Mouse (Mus musculus) spleen, adult 18-20 months (tissue): ENCODE results near the gene Loxl4.

Experiments
- DNase-seq, 2 experiments: peaks; one replicate each; pipeline ENCODE4 v3.0.0; 2022; ENCODE audit warnings: mixed read lengths in 2 of 2

The Loxl4 gene

DNA sequence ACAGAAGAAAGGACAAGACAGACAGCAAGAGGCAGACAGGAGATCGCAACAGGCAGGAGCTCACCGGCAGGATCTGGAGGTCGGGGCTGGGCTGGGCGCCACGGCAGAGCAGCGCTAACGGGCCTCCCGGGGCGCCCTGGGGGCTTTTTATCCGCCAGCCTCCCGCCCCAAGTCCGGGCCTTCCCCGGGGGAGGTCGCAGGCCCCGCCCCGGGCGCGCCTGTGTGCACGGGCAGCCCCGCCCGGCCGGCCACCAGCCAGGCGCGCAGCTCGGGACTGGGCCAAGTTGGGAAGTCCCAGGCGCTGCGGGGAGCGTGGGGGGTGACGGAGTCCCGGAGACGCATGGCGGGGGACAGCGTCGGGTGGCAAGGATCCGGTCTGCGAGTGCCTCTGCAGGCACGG lies at the start of gene Loxl4:
Gene Loxl4, minus strand, starts transcription at position 160 of the 400 bp plus-strand sequence.
- DNase-seq: peak; percentile 16

DNA sequence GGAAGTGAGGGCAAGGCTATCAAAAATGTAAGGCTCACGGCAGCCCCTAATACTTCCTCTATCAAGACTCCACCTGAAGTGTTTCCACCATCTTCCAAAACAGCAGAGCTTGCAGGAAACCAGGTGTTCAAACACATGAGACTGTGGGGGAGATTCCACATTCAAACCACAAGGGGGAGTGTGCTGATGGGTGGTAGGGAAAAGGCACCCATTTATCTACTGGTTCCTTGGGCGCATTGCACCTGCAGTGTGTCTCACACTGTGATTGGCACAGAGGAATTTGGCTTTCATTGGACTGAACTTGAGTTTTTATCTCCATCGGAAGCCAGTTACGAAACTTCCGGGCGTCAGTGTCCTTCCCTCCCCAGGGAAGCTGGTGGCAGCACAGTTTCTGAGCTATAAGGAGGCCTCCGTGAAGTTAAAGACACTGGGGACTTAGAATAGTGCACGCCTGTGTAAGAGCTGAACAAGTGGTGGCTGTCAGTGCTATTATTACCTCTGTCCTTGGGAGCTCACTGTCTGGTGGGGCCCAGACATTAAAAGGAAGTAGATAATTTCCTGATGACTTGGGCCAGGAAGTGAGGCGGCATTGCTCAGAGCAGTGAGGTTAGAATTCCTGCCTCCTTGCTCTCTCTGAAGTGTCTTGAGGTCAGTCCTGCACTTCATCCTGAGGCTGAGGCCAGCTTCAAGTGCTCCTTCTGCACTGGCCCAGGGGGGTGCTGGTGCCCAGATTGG lies 49.0 kb upstream of the Loxl4 start:
- no peak for DNase-seq

DNA sequence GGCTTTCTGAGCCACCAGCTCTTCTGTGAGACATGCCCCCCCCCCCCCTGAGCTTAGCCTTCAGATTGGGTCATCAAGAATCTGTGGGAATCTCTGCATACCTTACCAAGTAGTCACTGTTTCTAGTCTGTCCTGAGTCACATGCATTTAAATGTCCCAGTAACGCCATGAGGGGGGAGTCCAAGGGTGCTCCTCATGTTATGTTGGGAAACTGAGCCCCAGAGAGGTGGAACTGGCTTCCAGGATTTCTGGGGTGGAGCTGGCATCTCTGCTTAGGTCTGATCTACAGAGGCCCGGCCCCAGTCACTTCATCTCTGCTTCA lies 47.6 kb upstream of the Loxl4 start:
- no peak for DNase-seq

DNA sequence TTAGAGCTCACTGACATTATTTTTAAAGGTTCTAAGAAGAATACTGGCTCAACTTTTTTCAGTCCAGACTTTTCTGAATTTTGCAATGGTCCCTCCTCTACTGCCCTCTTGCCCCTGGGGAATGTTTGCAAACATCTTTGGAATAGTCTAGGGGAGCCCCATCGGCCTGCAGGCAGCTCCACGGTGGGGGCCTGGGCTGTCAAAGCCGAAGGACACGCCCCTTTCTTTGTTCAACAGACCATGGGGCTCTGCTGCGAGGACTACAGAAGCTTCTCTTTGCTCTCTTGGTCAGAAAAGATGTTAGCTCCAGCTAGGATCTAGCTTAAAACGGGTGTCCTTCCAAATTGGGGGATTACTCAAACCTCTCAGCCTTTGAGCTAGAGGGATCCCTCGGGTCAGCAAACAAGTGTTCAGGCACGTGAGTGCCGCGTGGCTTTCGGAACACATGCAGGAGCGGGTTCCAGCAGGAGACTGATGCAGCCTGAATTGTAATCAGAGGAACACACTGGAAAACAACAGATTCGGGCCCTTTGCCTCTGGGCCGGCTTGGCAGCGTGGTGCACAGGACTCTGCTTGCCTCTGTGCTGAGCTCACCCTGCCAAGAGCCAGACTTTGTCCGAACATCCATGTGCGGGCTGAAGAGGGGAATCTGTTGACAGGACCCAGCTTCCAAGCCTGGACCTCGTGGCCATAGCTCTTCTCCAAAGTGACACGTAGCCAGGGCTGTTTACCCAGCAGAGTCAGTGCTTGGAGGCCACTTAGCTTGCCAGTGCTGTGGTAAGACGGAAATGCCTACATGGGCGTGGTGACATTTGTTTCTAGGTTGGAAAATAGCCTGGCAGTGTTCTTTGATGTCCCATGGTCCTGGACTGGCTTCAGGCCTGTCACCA lies 47.0 kb upstream of the Loxl4 start:
- no peak for DNase-seq

DNA sequence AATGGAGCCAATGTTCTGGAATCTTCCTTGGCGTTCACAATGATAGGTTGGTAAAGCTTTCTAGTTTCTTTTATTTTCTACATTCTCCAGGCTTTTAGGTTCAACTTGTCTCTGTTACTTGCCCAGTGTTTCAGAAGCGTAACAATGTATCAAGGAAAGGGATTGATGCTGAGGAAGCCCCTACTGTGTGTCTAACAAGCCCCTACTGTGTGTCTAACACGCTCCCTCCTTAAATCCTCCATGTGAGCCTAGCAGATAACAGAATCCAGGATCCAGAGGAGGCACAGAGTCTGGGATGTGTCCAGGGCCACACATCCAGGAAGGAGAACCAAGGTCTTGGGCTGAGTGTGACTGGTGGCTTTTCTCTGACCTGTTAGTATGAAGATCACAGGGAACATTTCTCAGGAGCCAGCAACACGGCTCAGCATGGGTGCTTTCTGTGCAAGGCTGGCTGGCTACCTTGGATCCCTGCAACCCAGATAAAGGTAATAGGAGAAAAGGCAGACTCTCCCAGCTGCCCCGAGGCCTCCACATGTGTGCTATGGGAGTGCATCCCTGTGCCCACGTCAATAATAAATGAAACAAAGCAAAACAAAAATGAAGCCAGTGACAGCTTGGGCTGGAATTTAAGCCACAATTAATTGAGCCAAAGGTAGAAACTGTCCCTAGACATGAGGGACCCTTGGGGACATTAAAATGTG lies 46.0 kb upstream of the Loxl4 start:
- DNase-seq: no peak

DNA sequence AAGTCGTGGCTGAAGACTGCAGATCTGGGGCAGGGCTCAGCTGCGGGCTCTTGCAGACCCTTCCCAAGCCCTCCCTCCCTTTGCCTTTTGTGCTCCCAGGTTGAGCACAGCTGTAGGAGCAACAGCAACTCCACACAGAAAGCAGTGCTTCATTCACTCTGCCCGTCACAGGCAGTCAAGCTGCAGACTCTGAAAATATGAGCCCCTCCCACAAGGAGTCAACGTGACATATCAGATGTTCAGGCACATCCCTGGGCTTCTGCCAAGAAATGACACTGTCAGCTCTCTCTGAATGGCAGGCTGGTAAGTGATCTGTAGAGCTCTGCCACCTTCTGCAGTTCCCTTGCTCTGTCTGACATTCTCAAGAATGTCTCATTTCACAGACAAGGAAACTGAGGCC lies 45.2 kb upstream of the Loxl4 start:
- no peak for DNase-seq

DNA sequence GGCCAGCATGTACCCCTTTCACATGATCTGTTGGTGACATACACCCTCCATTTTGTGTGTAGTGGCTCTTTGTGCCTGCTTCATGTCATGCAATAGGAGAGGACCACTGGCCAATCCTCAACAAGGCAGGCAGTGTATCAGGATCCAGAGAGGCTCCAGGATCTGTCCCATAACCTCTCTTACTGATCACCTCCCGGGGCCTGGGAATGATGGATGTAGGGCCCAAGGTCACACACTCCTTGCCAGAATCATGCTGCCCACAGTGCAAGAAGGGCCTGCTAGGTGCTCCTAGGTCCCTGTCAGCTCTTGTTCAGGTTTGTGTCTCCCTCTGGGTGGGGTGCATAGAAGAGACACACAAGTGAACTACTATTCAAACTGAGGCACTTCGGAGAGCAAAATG lies 44.7 kb upstream of the Loxl4 start:
- DNase-seq: no peak

DNA sequence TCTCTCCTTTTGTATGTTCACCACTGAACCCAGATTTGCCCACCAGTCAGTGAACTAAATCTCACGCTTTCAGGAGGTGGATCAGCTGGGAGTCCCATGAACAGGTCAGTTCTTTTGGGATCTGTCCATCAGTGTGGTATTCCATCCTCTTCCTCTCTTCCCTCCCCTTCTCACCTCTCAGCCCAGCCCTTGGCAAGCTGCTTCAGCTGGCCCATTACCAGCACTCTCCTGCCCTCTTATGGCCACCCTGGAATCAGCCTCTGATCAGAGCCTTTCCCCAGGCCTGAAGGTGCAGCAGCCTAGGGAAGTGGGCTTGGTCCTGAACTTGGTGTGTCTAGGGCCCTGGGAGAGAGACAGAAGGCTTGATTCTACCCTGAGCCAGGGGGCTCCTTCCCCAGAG lies 42.4 kb upstream of the Loxl4 start:
- DNase-seq: peak in 1 of 2 experiments; percentile 18

DNA sequence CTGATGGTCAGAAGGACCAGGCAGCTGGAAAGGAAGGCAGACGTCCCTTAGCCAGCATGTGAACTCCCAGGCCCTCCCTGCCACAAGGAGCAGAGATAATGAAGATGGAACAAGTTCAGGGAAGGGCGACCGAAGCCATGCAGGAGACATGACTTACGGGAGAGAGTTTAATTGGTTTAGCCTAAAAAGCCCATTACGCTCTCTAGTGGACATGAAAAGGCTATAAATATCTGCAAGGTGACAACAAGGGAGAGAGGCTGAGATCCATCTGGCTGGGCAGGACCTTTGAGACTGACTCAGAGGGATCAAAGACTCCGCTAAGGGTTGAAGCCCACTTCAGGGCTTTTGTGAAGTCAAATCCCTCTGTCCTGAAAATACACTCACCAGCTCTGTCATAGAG lies 40.5 kb upstream of the Loxl4 start:
- DNase-seq: no peak

DNA sequence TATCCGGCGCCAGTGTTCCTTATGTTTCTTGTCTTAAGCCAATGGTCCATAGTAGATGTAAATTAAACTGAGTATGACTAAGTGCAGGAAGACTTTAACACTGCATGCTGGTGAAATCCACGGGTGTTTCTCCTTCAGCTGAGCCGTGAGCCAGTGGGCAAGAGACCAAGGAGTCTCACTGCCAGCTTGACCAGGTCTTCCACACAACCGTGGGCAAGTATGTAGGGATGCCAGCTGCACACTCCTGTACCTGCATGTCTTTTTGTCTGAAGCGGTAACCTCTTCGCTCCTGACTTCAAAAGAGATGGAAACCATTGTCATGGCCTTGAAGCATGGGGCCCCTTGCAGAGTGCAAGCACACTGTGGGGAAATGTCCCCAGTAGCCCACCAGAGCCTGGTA lies 39.8 kb upstream of the Loxl4 start:
- no peak for DNase-seq

DNA sequence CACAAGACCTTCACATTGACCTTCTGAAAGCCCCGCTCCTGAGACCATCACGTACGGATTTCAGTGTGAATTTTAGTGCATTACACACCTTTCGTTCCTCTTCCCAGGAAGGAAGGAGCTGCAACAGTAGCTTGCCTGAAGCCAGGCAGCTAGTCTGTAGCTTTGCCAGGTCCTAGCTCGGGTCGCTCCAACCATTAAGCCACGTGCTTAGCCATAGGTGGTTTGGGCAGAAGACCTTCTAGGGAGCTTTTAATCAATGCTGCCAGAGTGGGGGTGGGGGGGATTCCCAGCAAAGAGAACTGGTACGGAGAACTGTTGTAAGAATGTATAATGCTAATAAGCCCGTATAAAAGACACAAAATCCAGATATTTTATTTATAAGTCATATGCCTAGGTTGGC lies 27.6 kb upstream of the Loxl4 start:
- no peak for DNase-seq

DNA sequence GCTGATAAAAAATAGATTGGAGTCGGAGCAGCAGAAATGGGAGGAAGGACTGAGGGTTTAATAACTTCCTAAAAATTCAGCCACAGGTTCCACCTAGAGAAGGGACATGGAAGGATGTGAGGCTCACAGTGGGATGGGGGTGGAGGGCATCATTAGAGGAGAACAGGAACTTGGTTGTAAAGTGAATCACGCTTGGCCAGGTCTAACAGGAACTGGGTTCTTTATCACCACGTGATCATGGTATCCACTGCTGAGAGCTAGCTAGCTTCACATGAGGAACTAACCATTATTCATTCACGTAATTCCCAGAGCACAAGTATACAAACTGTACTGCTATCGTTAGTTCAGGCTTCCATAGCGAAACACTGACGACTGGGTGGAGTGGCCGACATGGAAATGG lies 26.9 kb upstream of the Loxl4 start:
- no peak for DNase-seq

DNA sequence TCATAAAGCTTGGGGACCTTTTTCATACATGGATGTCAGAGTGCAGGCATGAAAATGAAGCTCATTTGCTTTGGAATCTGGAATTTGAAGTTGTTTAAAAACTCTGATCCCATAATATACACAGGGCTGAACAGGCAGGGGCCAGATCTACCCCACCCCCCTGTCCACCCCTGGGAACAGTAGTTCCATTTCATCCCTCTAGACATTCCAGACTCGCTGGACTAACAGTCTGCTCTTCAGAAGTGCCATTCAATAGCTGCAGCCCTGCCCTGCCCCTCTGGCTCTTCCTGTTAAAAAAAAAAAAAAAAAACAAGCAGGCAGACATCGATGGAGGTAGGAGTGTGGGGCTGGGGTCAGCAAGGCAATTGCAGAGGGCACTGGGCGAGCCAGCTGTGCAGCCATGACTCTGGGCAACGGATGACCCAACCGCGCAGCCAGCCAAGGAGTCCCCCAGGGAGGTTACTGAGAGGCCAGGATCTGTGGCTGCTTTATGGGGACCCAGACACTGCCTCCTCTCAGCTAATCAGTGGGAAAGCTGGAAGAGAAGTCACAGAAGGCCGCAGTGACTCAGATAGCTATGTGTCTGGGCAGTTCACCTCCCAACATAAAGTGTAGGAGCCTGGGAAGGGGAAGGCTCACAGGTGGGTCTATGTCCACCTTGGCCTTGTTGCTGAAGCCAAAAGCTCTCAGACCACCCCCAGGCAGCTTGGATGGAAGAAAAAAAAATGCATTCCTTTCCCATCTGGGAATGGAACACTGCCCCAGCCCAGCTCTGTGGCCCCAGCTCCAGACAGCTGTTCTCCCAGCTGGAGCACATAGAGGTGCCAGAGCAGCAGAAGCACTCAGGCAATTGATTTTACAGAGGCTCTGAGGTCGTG lies 26.2 kb upstream of the Loxl4 start:
- DNase-seq: no peak

DNA sequence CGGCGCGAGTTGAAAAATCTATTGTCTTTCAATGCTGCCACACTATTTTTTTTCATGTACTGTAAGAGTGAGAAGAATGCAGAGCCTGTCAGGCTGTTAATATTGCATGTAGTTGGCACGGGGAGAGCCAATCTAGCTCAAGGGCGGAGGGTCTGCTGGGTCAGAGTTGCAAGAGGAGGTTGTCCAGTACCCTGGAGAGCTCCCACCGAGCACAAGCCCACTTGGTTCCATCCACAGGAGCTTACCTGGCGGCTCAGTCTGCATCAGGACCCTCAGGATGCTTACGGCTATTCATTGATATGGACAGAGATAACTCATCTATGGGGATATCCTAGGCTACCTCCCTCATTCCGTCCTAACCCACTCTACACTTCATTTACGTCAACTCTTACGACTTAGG lies 24.0 kb upstream of the Loxl4 start:
- DNase-seq: no peak

DNA sequence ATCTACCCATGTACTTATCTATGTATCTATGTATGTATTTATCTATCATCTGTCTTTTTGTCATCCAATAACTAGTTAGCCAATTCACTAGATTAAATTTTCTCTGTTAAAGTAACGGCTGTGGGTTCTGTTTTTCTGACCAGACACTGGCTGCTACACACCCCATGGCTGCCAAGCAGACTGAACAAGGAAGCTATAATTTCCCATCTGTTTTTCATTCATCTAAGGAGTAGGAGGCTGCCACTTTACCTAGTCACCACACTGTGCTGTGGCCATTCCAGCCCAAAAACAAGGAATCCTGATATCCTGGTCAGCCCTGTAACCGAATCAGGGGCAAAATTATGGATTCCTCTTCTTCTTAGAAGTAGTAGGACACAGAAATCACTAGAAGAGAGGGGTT lies 21.0 kb upstream of the Loxl4 start:
- no peak for DNase-seq

DNA sequence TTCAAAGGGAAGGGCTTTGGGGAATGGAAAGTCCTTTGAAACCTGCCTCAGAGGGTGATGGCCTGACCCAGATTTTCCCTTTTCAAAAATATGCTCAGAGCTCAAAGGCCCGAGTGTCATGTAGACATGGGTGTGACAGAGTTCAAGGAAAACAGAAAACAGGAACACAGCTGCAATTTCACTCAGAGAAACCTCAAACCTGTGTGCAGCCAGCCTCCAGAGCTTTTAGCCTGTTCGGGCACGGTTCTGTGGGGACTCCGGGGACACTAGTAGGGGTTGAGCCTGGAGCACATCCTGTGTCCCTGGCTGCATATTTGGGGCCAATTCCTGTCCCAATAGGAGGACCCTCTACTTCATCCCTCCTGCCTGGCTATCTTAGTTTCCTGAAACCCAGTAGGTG lies 19.7 kb upstream of the Loxl4 start:
- no peak for DNase-seq

DNA sequence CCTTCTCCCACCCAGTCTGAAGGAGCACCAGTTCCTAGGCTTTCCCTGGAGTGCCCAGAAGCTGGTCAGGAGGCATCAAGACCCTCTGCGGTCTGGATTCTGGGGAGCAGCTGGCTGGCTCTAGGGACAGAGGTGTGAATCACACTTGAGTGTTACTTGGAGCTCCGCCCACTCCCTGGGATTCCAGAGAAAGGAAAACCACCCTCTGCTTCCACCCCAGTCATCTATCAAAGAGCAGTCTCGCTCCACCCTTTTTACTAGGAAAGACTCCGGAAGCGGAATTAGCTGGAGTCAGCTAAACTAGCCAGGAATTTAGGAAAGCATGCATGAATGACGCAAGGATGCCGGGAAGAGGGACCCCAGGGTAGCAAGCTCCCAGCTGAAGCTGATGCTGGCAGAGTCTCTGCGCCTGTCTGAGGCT lies 18.9 kb upstream of the Loxl4 start:
- DNase-seq: no peak

DNA sequence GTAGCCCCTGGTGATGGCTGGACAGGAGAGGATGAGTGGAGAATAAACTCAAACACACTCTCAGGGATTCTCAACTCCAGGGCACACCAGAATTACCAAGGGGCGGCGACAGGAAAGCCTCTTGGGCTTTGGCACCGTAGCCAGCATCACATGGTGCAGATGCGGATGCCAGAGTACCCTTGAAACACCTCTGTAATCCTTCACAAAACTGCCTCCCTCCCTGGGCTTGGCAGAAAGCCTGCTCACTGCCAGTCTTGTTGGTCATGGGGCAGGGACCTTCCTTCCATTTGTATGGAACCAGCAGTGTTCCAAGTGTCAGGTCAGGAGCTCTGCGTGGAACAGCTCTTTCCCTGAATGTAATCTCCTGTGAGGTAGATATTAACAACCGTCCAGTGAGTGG lies 15.5 kb upstream of the Loxl4 start:
- DNase-seq: no peak

DNA sequence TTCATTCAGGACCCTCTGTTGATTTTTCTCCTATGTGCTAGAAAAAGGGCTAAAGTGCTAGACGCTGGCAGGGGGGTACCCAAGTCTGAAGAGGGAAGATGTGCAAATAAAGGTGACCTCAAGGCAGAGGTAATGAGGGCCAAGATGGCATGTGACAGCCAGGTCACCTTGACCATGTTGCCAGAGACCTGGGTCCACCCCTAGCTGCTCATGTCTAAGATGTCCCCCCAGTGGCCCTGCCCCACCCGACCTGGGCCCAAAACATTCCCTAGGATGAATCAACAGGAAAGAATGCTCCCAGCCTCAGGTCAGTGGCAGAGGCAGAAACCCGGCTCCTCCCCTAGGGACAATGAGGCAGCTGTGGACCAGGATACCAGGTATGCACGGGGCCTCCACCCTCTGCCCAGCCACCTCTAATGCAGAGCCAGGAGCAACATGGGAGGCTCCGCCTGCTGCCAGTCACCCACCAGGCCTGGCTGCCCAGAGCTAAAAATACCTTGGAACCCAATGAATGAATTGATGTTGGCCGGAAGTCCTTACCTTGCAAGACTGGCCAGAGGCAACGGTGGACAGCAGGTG lies 1.1 kb upstream of the Loxl4 start:
- no peak for DNase-seq

DNA sequence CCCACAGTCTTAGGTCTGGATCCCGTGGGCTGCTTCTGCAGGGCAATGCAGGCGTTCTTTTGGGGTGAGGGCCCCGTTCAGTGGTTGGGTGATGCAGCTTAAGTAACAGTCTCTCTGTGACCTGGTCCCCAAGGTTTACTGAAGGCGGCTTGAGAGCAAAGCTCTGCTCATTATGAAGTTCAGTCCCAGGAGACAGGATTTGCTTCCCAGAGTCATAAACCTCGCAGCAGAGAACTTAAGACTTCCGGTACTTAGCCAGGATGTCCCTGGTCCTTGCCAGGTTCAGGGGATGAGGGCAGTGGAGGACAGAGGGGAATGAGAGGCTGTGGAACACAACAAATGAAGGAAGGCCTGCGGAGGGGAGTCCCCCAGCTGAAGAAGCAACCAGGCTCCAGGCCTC lies 503 bp upstream of the Loxl4 start:
- DNase-seq: no peak

DNA sequence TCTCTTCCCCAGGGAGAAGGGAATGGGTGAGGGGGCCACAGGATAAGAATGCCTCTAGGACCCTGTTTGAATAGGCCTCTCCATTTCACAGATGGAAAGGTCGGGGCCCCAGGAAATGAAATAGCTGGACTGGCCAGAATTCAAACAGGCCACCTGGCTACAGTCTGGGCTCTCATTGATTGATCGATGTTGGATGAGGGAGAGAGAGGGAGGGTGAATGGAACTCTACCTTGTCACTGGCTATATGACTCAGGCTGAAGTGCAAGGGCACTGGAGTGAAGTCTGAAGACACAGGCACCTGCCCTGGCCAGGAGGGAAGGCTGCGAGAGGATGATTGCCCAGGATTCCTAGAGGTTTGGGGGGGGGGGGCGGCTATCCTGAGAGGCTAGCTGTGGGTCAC lies 867 bp downstream of the Loxl4 start:
- DNase-seq: no peak

DNA sequence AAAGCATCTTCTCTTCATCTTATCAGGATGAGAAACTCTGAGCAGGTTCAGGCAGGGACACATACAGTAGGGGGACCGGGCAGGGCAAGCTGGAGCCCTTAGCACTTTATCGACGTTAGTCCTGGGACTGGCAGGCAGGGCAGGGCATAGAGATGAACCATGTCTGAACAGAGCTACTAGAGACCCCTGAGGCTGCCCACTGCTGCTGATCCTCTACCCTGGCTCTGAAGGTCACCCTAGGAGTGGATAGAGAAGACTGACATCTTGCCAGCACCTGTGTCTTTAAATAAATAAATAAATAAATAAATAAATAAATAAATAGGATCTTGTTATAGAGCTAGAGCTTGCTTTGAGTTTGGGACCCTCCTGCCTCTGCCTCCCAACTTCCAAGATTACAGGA lies 2.9 kb downstream of the Loxl4 start:
- DNase-seq: no peak

DNA sequence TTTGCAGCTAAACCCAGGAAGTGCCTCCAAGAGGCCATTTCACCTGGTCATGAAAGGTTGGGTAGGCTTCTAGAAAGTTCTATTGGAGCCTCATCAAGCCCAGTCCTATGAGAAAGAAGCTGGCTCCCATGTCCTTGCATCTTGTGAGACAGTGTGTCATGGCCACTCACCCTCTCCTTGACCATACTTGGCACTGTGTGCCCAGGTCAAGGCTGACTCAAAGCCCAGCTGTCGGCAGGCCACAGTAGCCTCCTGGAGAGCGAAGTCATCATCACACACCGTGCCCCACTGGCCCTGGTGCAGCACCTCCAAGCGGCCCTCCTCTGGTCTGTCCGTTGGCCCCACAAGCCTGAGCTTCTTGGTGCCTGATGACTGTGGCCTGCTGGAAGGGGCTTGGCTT lies 4.5 kb downstream of the Loxl4 start:
- DNase-seq: no peak
